Mouse (Mus musculus): ENCODE measurements around the gene Snph.
A peak's percentile ranks its signal among the peaks of the same experiment; 100 is the strongest.

Gene Snph

DNA sequence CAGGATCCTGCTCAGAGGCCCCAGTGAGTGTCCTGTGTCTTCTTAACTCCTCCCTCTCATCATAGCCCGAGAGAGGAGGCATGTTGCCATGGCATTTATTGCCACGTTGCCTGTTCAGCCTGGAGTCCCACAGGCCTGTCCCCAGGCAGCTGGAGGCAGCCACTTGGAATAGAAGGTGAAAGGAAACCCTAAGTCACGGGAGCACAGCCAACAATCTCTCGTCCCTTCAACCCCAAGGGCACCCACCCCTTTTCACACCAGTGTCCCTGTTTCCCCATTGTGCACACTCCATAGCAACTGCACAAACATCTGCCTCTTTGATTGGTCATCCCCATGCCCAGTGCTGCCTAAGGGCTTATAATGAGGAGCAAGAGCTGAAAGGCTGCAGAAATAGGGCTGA lies 28.8 kb downstream of the Snph start:
- DNase-seq (ENCODE audit: low spot score in 2 of 2), result peak in 1 of 2 experiments; percentile 52

DNA sequence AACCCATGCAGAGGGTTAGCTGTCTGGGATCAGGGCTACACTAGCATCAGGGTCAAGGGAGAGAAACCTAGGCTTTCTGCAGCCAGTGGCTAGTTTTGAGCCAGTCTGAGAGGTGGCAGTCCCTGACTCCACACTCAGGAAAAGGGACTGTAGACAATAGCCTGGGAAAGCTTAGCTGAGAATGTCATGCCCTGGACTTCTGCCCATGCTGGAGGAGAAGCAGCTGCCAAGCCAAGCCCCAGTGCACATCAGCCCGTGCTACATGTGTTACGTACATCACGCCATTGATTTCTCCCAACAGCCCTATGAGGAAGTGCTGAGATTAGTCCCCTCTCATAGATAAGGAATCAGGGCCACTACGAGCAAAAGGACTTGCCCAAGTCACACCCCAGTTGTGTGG lies 30.3 kb downstream of the Snph start:
- no peak for DNase-seq (ENCODE audit: low spot score in 2 of 2)

DNA sequence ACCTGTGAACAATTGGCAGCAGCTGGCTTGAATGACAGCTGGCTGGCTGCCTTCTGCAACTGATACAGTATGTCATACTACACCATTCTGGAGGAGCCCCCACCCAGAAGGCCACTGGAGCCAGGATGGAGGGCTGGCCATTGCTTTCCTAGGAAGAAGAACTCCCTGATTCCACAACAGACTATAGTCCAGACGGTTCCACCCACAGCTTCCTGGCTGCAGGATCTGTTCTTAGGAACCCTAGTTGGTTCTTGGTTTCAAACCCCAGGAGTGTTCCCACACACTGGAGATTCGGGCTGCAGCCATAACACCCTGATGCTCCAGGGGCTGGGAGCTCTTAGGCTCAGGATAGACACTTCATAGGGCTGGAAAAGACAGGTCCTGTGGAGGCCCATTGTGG lies 34.3 kb downstream of the Snph start:
- peak in 1 of 2 experiments; percentile 77 for DNase-seq (ENCODE audit: low spot score in 2 of 2)

DNA sequence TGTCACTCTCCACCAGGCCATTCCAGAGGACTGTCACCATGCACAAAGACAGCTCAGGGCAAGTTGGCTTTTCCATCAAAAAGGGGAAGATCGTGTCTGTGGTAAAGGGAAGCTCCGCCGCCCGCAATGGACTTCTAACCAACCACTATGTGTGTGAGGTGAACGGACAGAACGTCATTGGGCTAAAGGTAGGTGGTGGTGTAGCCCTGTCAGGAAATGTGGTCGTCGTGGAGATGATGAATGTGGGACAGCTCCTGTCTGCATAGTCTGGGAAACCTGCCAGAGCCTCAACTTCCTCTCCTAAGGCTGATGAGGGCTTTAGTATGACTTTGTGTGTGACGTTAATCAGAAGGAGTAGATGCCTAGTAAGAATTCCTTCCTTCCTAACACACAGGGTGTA lies 45.1 kb downstream of the Snph start:
- no peak for DNase-seq (ENCODE audit: low spot score in 2 of 2)

DNA sequence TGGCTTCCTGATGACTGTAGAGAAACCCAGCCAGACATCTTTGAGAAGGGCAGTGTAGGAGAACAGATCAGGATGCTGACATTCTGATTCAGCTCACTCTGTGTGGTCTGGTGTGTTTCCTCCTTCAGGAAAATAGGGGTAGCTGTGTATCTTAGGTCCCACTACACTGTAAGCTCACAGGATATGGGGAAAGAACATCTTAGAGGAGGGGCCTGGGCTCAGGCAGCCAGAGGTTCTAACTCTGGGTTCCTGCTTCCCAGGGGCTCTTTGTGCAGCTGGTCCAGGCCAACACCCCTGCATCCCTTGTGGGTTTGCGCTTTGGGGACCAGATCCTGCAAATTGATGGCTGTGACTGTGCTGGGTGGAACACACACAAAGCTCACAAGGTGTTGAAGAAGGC lies 45.6 kb downstream of the Snph start:
- no peak for DNase-seq (ENCODE audit: low spot score in 2 of 2)

DNA sequence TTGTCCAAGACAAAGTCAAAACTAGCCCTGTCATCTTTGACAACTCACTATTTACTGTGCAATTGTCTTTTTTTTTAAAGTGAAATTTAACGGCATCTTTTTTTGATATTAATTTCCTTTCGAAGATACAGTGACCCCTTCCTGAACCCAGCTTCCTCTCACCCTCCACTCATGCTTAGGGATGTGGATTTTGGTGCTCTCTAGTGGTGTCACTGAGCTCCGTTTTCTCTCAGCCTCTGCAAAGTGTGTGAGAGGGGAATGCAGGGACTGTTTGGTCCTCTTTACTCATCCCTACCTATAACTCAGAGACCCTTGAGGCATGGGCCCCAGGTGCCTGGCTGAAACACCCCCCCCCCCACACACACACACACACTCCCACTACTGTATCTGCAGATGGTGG lies 46.5 kb downstream of the Snph start:
- no peak for DNase-seq (ENCODE audit: low spot score in 2 of 2)

DNA sequence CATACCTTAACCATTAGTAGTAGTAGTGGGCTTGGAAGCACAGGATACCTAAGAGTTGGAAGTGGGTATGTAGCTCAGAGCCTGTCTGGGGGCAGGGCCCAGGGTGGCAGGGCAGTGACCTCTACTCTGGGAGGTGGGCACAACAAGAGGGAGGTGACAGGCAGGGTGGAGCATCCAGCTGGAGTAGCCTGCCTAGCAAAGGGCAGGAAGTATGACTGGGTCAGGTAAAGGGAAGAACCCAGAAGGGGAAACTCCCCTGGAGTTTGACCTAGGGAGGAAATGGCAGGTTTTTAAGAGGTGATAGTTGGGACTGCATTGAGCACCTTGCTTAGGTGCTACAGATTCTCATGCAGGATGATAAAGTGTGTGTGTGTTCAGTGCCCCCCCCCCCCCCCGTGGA lies 51.4 kb downstream of the Snph start:
- DNase-seq (ENCODE audit: low spot score in 2 of 2), result no peak

DNA sequence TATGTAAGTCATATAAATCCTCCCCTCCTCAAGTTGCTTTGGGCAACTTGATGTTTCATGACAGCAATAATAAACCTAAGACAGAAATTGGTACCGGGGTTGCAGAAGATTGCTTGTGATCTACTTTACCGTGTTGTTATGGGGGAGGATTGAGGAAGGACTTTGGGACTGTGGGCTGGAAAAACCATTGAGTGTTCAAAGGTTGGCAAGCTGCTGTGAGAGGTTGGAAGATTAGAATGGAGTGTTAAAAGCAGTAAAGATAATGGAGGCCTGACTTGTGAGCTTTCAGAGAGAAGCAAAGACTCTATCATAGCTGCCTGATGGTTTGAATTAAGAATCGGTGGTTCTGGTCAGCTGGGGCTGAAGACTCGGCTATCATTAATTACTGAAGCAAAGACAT lies 53.2 kb downstream of the Snph start:
- no peak for DNase-seq (ENCODE audit: low spot score in 2 of 2)

DNA sequence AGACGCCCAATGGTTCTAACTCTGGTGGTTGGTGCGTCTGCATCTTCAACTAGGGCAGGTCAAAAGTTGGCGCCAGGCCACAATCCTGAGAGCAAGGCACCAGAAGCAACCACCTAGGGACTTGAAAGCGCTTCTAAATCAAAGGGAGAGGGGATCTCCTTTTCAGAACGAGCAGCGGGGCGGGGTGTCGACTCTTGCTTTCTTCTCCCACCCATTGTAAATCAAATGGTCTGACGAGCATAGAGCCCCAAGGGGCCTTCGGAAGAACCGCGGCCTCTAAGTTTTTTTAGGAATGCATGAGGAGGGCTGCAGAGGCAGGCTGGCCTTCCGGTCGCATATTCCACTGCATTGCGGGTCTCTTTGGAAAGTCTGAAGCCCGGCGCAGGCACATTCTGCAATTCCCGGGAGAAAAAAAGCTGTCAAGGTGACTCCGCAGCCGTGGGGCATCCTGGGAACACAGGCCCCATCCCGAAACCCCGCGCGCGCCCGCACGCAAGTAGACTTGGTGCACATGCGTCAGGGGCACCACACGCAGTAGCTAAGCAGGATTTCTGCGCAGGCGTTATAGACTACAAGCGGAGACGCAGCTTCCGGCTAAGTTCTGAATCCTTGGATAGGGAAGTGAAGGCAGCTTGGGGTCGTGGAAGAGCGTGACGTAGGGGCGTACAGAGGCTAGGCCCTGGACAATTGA lies 56.5 kb downstream of the Snph start:
- peak; percentile 92 to 95 for DNase-seq (ENCODE audit: low spot score in 2 of 2)

DNA sequence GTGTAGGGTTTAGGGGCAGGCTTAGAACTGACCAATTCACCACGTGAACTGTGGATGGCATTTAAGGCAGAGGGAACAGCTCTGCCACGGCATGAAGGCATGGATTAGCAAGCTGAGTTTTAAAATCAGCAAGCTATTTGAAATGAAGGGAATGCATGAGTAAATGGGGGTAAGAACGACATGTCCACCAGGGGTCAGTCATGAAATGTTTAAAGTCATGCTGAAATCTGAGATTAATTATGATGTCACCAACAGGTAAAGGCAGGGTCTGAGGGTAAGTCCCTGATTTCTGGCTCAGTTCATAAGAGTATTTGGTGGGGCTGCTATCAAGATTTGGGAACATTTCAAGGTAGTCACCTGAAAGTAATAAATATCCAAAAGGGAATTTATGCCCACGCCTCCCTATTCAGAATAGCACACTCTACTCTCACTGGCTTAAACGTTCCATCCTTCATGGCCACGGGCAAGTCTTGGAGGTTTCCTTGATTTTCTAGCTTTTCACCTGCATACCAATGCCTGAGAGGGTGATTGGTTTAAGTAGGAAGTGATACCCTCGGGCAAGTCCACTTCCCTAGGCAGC lies 57.2 kb downstream of the Snph start:
- peak in 1 of 2 experiments; percentile 56 for DNase-seq (ENCODE audit: low spot score in 2 of 2)

DNA sequence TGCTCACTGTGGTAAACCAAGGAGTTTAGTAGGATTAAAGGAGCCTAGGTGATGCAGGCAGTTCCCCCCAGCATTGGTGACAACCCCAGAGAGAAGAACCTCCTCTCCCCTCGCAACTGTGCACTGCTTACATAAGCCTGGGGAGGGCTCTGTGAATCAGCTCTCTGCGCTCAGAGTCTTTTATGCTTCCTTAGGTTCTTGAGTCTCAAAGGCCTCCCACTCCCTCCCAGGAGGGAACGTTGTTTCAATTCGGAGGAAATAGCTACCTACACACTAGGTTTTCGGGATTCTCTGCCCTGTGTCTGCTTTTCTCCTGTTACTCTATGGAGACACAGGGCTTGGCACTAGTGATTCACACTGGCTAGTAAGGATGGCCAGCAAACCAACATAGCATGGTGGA lies 57.8 kb downstream of the Snph start:
- DNase-seq (ENCODE audit: low spot score in 2 of 2), result peak; percentile 65 to 75

DNA sequence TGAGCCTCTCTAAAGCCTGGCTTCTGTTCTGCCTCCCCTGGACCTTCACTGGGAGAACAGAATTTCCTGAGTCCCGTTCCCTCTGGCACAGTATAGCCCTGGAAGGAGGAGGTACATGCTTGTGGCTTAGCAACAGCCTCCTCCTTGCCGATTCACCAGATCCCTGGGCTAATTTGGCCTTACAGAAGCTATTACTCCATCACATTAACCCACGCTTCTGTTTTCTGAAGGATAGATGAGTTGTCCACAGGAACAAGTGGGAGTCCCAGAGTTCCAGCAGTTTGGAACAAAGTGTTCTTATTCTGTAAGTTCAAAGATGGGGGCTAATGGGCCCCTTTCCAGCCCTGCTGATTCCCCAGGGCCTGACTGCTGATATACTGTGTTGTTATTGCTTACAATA lies 58.7 kb downstream of the Snph start:
- peak in 1 of 2 experiments; percentile 53 for DNase-seq (ENCODE audit: low spot score in 2 of 2)

DNA sequence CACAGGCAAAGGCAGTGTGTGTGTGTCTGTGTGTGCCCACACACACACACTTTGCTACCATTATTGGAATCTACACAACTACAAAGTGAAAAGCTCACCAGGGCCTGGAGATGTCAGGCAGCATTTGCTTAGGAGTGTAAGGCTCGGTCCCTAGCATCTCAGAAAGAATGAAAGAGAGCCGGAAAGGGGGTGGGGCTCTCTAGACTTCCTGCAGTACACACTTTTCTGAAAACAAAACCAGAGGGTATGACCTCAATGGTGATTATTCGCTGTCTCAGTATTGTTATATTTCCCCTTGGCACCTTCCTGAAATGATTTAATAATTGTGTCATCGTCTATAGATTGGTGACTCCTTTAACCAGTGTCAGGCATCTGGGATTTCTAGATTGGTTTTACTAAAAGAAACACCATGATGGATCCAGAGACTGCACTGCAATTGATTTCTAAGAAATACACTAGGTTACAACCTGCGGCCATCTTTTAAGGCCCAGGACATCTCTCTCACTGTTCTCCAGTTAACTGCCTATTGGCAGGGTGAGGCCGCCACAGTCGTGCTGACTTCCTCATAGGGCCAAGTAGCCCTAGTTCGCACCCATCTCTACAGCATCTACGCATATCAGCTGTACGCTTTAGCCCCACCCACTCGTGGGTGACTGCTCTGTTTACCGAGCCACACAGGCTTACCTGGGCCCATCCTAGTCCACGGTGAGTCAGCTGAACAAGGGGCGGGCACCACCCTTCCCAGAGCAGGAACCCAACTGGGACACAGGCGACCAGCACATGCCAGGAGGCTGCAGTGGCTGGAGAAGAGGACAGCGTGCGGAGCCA lies 60.3 kb downstream of the Snph start, which contains the start of gene Sdcbp2:
Gene Sdcbp2 (plus strand): TSS at position 750 of the 828 bp plus-strand sequence.
- DNase-seq (ENCODE audit: low spot score in 2 of 2), result no peak

DNA sequence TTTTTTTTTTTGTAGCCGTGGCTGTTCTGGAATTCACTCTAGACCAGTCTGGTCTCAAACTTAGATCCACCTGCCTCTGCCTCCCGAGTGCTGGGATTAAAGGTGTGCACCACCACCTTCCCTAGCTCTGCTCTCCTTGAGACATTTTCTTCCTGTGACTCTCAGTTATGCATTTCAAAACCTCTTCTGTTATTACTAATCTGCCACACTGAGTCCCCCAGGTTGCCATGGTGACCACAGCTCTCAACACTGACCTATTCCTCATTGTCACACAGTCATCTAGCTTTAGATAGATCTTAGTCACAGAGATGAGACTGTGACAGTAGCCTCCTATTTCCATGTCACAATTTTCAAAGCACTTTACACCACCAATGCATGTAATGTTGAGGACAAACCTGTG lies 62.9 kb downstream of the Snph start:
- DNase-seq (ENCODE audit: low spot score in 2 of 2), result no peak

DNA sequence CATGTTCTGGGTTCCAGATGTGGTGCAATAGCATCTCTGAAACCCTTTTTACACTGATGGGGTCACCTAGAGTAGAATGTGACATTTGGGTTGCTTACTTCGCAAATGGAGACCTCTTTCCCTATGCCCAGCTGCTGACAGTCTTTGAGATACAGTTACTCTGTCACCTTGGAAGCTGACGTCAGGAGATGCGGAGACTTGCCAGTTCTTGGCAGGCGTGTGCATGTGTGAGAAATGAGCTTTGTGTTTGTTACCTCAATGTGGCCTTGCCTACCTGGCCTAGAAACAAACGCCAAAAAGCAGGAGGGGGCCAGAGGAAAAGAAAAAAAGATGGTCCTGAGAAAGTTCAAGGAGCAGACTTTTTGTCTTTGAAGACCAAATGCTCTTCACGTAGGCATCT lies 65.5 kb downstream of the Snph start:
- no peak for DNase-seq (ENCODE audit: low spot score in 2 of 2)

DNA sequence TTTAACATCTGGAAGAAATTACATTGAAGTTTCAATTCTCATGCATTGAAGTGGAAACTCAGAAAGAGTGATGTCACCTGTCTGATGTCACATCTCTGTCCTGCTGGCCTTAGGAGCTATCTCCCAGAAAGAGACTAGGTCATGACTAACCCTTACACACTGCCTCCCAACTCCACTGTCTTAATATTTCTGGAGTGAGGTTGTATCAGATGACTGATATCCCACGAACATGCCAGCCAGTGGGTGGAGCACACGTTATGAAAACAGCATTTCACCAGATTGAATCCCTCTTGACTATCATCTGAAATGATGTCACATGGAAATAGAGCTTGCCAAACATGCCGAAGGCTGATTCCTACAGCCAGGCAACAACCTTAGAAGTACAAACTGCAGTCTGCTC lies 67.4 kb downstream of the Snph start:
- DNase-seq (ENCODE audit: low spot score in 2 of 2), result no peak

DNA sequence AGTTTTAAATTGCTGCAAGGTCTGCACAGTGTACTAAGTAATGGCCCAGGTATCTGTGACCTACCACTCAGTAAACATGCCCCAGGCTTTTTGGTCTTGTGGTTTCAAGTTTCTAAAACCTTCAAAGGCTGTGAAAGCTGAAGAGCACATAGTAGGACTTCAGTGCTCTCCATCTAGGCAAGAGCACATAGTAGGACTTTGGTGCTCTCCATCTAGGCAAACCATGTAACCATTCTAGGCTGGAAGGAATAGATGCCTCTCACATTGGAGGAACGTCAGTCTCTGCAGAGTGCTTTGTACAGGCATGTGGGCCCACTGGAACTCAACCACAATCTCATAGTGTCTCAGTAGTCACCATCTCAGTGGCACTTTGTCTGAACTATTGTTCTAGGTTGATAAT lies 68.4 kb downstream of the Snph start:
- no peak for DNase-seq (ENCODE audit: low spot score in 2 of 2)

DNA sequence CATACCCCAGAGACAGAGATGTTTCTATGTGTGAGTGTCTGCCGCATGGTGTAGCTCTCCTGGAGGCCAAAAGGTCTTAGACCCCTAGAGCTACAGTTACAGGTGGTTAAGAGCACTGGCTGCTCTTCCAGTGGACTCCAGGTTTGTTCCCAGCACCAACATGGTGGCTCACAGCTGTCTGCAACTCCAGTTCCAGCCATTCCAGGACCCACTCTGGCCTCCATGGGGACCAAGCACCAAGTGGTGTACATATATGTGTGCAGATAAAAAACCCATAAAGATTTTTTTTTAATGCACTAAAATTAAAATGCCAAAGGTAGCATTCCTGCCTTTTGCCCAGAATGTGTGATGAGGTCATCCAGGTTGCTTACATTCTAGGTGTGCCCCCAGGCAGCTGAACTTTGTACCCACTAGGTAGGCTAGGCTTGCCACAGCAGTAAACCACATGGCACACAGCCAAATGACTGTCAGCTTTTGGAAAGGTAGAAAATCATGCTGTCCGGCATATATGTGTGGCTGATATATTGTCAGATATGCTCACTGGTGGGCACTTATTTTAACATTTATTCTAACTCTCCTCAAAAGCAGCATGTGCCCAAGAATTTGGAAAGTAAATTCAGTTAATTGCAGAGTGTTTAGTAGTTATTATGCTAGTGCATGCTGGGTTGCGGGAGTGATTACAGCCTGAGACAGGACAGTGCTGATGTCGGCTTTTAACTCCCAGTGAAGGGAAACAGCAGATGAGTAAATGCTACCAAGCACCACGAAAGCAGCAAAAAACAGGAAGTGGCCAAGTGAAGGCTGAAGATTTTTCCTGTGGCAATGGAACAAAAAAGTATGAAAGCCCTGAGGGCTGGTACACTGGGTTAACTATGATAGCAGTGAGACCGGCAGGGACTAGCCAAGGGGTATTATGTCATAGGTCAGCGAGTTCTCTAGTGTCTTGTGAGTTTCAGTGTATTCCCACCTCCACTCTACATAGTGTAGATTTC lies 69.2 kb downstream of the Snph start:
- no peak for DNase-seq (ENCODE audit: low spot score in 2 of 2)

DNA sequence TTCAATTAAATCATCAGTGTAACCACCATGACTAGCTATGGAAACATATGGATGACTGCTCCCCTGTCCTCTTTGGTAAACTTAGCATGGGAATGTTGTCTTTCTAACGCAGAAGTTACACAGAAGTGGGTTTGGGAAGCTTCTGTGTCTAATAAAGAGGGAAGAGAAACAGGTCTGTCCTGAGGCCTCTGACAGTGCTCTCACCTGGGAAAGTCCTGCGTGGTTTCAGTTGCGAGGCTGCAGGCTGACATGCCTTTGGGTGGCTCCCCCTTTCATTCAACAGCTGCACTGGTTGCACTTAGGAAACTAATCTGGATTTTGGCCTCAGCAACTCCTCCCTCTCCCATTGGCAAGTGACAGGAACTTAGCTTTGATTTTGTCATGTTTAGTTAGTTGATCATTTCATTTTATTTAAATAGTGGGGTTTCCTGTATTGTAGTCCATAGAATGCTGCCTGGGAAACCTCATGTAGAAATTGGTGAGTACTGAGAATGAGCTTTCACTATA lies 82.7 kb downstream of the Snph start:
- no peak for DNase-seq (ENCODE audit: low spot score in 2 of 2)

DNA sequence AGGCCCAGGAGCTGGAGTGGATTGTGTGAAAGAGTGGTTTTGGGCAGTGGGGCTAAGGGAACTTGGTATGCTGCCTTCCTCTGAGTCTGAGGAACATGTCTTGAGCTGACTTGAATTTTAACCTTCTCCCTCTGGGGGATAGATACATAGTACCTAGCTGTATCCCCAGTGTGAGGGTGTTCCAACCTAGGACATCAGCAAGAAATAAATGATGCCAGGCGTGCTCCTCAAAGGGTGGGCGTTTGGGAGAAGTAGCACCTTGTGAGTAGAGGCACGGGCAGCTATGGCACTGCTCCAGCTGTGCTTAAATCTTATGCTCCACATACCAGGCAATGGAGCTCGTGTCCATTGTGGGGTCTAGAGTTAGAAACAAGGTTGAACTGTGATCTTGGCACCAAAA lies 85.8 kb downstream of the Snph start:
- DNase-seq (ENCODE audit: low spot score in 2 of 2), result no peak

DNA sequence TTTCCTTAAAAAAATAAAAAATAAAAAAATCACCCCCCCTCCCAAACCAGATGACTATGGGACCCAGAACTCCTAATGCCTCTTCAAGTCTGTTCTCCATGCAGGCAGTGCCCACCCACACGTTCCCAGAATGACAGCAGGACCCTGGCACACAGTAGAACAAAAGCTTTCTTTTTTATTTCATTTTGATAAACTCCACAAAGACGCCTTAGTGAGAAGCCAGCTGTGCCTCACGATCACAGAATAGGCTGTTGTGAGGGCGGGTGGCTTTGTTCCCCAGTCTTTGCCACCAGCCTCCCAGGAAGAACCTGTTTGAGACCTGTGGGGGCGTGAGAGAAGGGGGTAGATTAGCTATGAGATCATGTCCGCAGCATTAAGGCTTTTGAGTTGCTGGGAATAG lies 87.7 kb downstream of the Snph start:
- peak in 1 of 2 experiments; percentile 54 for DNase-seq (ENCODE audit: low spot score in 2 of 2)
